Mouse (Mus musculus): ENCODE data around the gene Slc12a4.

- TF ChIP-seq CTCF (IDR thresholded peaks at IDR 0.05; ENCODE audit: extremely low read depth, insufficient read depth, low read length) = no peak
- no peak for TF ChIP-seq POLR2A (IDR thresholded peaks at IDR 0.05; ENCODE audit: extremely low read depth, insufficient read depth, low read length)
Observed at GRCm38 (mm10) chr8:105919390-105919789, 46.5 kb downstream of the Slc12a4 start.

Data from cortical plate, adult 2 months (tissue).